Mouse (Mus musculus) forebrain, embryonic 10.5 days (tissue): ENCODE measurements around the gene Rrm2. TPM values are rescaled to one million over a fixed set of nuclear protein-coding genes. Genes with fewer than 3 reads are reported as not detected.
"Not testable (repeated sequence)": the region's sequence is repeated elsewhere in the genome, so short reads cannot be mapped to it uniquely, and the experiment has no call there.

ENCODE experiments used
- DNase-seq: peaks from one replicate; pipeline ENCODE4 v3.0.0-alpha.2; 2017; ENCODE audit warnings: low spot score; ENCODE audit errors: extremely low spot score
- H3K27ac ChIP-seq: fragments of 300-500 bp; sonication (generic); 2 replicates; pipeline ENCODE4 v1.5.1; 2016; ENCODE audit warnings: mild to moderate bottlenecking
- H3K27me3 ChIP-seq: fragments of 300-500 bp; sonication (generic); 2 replicates; pipeline ENCODE4 v1.6.1; 2016; ENCODE audit warnings: mild to moderate bottlenecking; ENCODE audit not compliant: poor library complexity, severe bottlenecking
- H3K36me3 ChIP-seq: fragments of 300-500 bp; sonication (generic); replicated peaks from 2 replicates; pipeline ENCODE4 v1.6.1; 2016; ENCODE audit warnings: mild to moderate bottlenecking, moderate library complexity
- H3K4me1 ChIP-seq: fragments of 300-500 bp; sonication (generic); 2 replicates; pipeline ENCODE4 v1.6.1; 2016
- H3K4me3 ChIP-seq: fragments of 300-500 bp; sonication (generic); 2 replicates; pipeline ENCODE4 v1.5.1; 2016; ENCODE audit warnings: mild to moderate bottlenecking, moderate library complexity
- H3K9me3 ChIP-seq: fragments of 300-500 bp; sonication (generic); 2 replicates; pipeline ENCODE4 v1.6.1; 2016; ENCODE audit warnings: mild to moderate bottlenecking, moderate library complexity
- WGBS: fragments of 180-500 bp; shearing (Covaris S2); methylation state at CpG from one replicate; pipeline ENCODE4 v1.1.7; 2016; 5-methylcytosine and 5-hydroxymethylcytosine counted together
- polyA plus RNA-seq: library from polyadenylated mRNA; unstranded; fragments of >200 nt; fragmentation: Nextera tagmentation; extraction: Ambion mirVana; gene quantifications from 2 replicates; pipeline ENCODE4 v1.2.1, GENCODE M21; 2016

Gene Rrm2
- polyA plus RNA-seq, 1 experiment from 2014 or later, result 834 TPM

GRCm38 (mm10) chr12:24736956-24737355, 28.9 kb downstream of the Rrm2 start:
- Histone ChIP-seq H3K27me3 (no peaks in the 10 kb centered on the region), H3K36me3 (no peaks in the 10 kb centered on the region), H3K27ac (no peak overlapping the region), H3K4me1 (no peaks in the 10 kb centered on the region), H3K9me3 (no peaks in the 10 kb centered on the region), H3K4me3 (no peak overlapping the region)
- 74% methylated on average over 2 of the region's 2 CpGs for WGBS
- DNase-seq, result no peak

- DNase-seq, result no peak
Observed at GRCm38 (mm10) chr12:24739963-24740362, 31.9 kb downstream of the Rrm2 start.

GRCm38 (mm10) chr12:24741535-24741934, 33.5 kb downstream of the Rrm2 start:
- H3K4me3 ChIP-seq, H3K36me3 ChIP-seq, H3K9me3 ChIP-seq, H3K27me3 ChIP-seq, H3K27ac ChIP-seq, DNase-seq: not testable (repeated sequence)
- H3K4me1 ChIP-seq, result peaks cover 10% of the 10 kb centered on the region
- 67% methylated on average over 6 of the region's 6 CpGs for WGBS

More at GRCm38 (mm10) chr12:24739963-24740362, 31.9 kb downstream of the Rrm2 start:
- Histone ChIP-seq H3K36me3 (no peaks in the 10 kb centered on the region), H3K4me1 (peaks cover 5% of the 10 kb centered on the region), H3K27ac (no peak overlapping the region), H3K4me3 (no peak overlapping the region), H3K9me3 (no peaks in the 10 kb centered on the region), H3K27me3 (no peaks in the 10 kb centered on the region)
- WGBS, result 76% methylated on average over 1 of the region's 1 CpGs

GRCm38 (mm10) chr12:24744309-24744708, 36.3 kb downstream of the Rrm2 start:
- DNase-seq, result no peak
- no peak overlapping the region for H3K4me3 ChIP-seq
- H3K9me3 ChIP-seq, result no peaks in the 10 kb centered on the region
- H3K27me3 ChIP-seq, result no peaks in the 10 kb centered on the region
- no peak overlapping the region for H3K27ac ChIP-seq
- H3K36me3 ChIP-seq, result no peaks in the 10 kb centered on the region
- WGBS, result 48% methylated on average over 1 of the region's 1 CpGs
- H3K4me1 ChIP-seq, result peaks cover 21% of the 10 kb centered on the region

- DNase-seq, result no peak
- no peak overlapping the region for H3K27ac ChIP-seq
- H3K9me3 ChIP-seq, result no peaks in the 10 kb centered on the region
- 57% methylated on average over 5 of the region's 5 CpGs for WGBS
- no peaks in the 10 kb centered on the region for H3K27me3 ChIP-seq
- H3K4me3 ChIP-seq, result no peak overlapping the region
- no peaks in the 10 kb centered on the region for H3K36me3 ChIP-seq
- peaks cover 21% of the 10 kb centered on the region for H3K4me1 ChIP-seq
Observed at GRCm38 (mm10) chr12:24746579-24747296, 38.7 kb downstream of the Rrm2 start.

GRCm38 (mm10) chr12:24747297-24747696, 39.3 kb downstream of the Rrm2 start:
- DNase-seq, result no peak
- 65% methylated on average over 8 of the region's 8 CpGs for WGBS

GRCm38 (mm10) chr12:24750521-24750920, 42.5 kb downstream of the Rrm2 start:
- H3K4me1 ChIP-seq, result peaks cover 16% of the 10 kb centered on the region
- H3K9me3 ChIP-seq, result no peaks in the 10 kb centered on the region
- H3K36me3 ChIP-seq, result no peaks in the 10 kb centered on the region
- 95% methylated on average over 6 of the region's 6 CpGs for WGBS
- no peak overlapping the region for H3K27ac ChIP-seq
- H3K4me3 ChIP-seq, result no peak overlapping the region
- no peak for DNase-seq
- no peaks in the 10 kb centered on the region for H3K27me3 ChIP-seq

More at GRCm38 (mm10) chr12:24747297-24747696, 39.3 kb downstream of the Rrm2 start:
- H3K36me3 ChIP-seq, result no peaks in the 10 kb centered on the region
- H3K4me1 ChIP-seq, result peaks cover 21% of the 10 kb centered on the region
- no peak overlapping the region for H3K27ac ChIP-seq
- no peak overlapping the region for H3K4me3 ChIP-seq
- H3K27me3 ChIP-seq, result no peaks in the 10 kb centered on the region
- H3K9me3 ChIP-seq, result no peaks in the 10 kb centered on the region

- Histone ChIP-seq H3K27ac (no peak overlapping the region), H3K36me3 (no peaks in the 10 kb centered on the region), H3K4me1 (peaks cover 8% of the 10 kb centered on the region), H3K27me3 (no peaks in the 10 kb centered on the region), H3K4me3 (no peak overlapping the region), H3K9me3 (no peaks in the 10 kb centered on the region)
- DNase-seq, result no peak
- 89% methylated on average over 4 of the region's 4 CpGs for WGBS
Observed at GRCm38 (mm10) chr12:24753680-24754079, 45.6 kb downstream of the Rrm2 start.

GRCm38 (mm10) chr12:24754693-24755092, 46.7 kb downstream of the Rrm2 start:
- 68% methylated on average over 5 of the region's 5 CpGs for WGBS
- no peaks in the 10 kb centered on the region for H3K27me3 ChIP-seq
- H3K27ac ChIP-seq, result no peak overlapping the region
- no peak overlapping the region for H3K4me3 ChIP-seq
- no peaks in the 10 kb centered on the region for H3K9me3 ChIP-seq
- H3K36me3 ChIP-seq, result no peaks in the 10 kb centered on the region
- DNase-seq, result no peak
- H3K4me1 ChIP-seq, result peaks cover 9% of the 10 kb centered on the region

- H3K27ac ChIP-seq, result no peak overlapping the region
- H3K9me3 ChIP-seq, result no peaks in the 10 kb centered on the region
- peaks cover 9% of the 10 kb centered on the region for H3K4me1 ChIP-seq
- H3K27me3 ChIP-seq, result no peaks in the 10 kb centered on the region
- no peak overlapping the region for H3K4me3 ChIP-seq
- no peaks in the 10 kb centered on the region for H3K36me3 ChIP-seq
- WGBS, result 92% methylated on average over 9 of the region's 9 CpGs
- DNase-seq, result no peak
Observed at GRCm38 (mm10) chr12:24755471-24755870, 47.4 kb downstream of the Rrm2 start.

- no peak overlapping the region for H3K4me3 ChIP-seq
- no peaks in the 10 kb centered on the region for H3K9me3 ChIP-seq
- DNase-seq, result no peak
- peaks cover 15% of the 10 kb centered on the region for H3K4me1 ChIP-seq
- no peaks in the 10 kb centered on the region for H3K27me3 ChIP-seq
- no peaks in the 10 kb centered on the region for H3K36me3 ChIP-seq
- H3K27ac ChIP-seq, result no peak overlapping the region
Observed at GRCm38 (mm10) chr12:24757387-24757786, 49.3 kb downstream of the Rrm2 start.

- Histone ChIP-seq H3K4me3 (no peak overlapping the region), H3K36me3 (no peaks in the 10 kb centered on the region), H3K27me3 (no peaks in the 10 kb centered on the region), H3K27ac (0 out of 2 replicates have a peak overlapping the region, but pooled peaks have one; percentile 35), H3K4me1 (peaks cover 22% of the 10 kb centered on the region), H3K9me3 (no peaks in the 10 kb centered on the region)
- 33% methylated on average over 6 of the region's 6 CpGs for WGBS
- no peak for DNase-seq
Observed at GRCm38 (mm10) chr12:24758374-24758773, 50.3 kb downstream of the Rrm2 start.

GRCm38 (mm10) chr12:24762253-24762652, 54.2 kb downstream of the Rrm2 start:
- H3K27ac ChIP-seq, result peak overlapping the region; percentile 61
- H3K36me3 ChIP-seq, result no peaks in the 10 kb centered on the region
- no peaks in the 10 kb centered on the region for H3K9me3 ChIP-seq
- no peaks in the 10 kb centered on the region for H3K27me3 ChIP-seq
- H3K4me3 ChIP-seq, result no peak overlapping the region
- peaks cover 22% of the 10 kb centered on the region for H3K4me1 ChIP-seq
- no peak for DNase-seq
- 3% methylated on average over 3 of the region's 3 CpGs for WGBS
